Mouse (Mus musculus): ENCODE measurements at regions not wholly inside any gene's neighbourhood (a gene's known extent, or its start where the extent isn't known, plus 50 kb on each side); places are given as distances from the start of the nearest gene placed in this dataset.

DNA sequence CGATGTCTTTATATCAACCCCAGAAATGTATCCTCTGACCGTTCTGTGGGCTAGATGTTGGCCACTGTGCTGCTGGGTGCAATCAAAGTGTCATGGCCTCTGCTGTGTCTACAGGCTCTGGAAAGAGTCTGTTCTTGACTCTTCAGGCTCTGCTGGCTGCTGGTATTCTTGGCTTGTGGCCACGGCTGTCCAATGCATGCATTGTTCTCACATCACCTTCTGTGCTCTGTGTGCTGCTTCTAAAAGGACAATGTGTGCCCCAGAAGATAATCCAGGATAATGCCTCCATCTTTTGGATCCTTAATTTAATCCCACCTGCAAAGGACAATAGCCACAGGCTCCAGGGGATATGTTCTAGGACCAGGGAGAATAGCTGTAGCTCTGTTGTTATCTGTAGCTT lies 77.5 kb upstream of the Dapl1 start:
- peak; percentile 44 for DNase-seq (ENCODE audit: low spot score)

- no peak for DNase-seq (ENCODE audit: low spot score)
Observed at GRCm38 (mm10) chr2:59407512-59407988, 76.9 kb upstream of the Dapl1 start.

DNA sequence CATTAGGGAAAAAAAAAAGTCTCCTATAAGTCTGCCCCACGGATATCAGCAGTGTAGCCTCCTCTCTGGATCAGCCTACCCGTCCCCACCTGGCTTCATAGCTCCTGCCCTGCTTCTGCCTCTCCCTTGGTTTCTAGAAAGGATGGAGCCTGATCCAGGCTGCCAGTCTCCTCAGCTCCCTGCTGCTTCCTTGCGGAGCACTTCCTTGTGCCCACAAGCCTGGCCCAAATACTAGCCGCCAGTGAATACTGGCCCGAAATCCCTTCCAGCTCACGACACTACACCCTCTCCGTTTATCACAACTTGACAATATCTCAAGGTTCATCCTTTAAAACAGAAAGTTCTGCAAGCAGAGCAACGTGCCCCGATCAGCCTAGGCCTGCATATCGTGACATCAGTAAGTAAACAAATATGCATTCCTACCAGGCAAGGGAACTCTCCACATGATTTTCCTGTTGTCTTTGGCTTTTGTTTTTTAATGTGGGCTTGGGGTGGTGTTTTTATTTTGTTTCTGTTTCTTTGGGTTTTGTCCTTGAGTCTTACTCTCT lies 76.3 kb upstream of the Dapl1 start:
- DNase-seq (ENCODE audit: low spot score): no peak

DNA sequence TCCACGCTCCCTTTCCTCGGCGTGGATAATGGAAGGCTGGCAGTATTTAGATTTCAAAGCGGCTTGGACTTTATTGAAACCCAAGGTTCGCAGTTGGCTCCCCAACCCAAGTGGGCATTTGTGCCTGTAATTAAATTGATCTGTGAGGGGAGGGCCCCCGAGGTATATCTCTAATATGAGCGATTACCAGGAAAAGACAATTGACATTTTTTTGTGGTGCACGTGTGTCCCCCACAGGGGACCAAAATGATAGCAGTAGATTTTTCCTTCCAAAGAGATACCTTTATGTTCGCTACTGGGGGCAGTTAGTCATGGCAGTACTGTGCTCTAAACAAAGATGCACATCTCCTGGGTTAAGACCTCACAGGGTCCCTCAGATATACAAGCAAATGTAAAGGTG lies 69.8 kb upstream of the Dapl1 start:
- DNase-seq (ENCODE audit: low spot score): no peak

GRCm38 (mm10) chr2:59416491-59417195 lies 67.8 kb upstream of the Dapl1 start:
- DNase-seq (ENCODE audit: low spot score): no peak

GRCm38 (mm10) chr2:59417384-59417955 lies 67.0 kb upstream of the Dapl1 start:
- peak; percentile 48 for DNase-seq (ENCODE audit: low spot score)

DNA sequence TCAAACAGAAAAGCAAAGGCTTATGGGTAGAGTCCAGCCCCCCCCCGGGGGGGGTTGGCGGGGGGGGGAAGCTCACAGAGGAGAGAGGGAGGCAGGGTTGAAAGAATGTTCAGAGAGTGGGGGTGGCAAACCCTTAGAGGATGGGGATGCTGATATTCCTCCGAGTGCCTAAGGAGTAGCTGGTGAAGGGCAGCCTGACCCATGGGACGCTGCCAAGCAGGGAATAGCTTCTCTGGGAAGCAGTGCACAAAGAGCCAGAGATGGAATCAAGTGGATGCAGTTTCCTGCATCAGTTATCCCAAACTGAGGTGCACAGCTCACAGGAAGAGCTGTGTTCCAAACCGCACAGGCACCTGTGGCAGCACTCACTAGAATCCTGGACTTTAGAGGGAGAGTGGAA lies 64.0 kb upstream of the Dapl1 start:
- no peak for DNase-seq (ENCODE audit: low spot score)

DNA sequence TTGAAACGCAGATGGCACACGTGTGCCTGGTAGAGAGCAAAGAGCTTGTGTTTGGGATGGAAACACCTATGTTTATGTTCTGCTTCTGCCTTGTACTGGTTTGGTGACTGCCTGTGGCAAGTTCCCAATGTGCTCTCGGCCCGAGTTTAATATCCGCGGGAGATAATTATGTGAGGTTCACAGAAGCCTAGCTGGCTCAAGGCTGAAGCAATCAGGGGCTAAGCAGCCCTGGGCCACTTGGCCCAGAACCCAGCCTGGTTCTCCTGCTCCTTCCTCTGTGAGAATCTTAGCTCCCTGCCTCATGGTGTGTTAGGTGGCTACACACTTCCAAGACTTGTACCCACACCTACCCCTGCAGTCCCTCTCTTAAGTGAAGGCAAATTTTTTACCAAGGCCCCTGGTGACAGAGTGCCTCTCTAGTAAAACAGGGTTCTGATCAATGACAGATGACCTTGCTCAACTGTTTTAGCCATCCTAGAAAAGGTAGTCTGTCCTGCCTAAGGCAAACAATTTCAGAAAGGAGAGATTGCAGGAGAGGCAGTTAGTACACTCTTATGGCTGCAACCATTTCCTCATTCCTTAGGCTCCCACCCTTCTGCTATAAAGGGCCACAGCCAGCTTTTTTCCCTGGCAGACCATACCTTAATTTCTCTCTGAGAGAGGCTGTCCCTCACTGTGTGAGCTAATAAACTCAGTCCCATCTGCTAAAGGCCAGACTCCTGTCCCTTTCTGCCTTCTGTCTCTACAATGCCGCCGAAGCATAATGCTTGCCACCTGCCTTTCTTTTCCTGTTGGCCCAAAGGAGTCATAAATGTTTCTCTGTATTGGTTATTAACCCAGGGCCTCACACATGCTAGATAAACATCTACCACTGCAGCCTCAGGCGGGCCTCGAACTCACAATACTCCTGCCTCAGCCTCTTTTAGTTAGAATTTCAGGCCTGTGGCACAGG lies 61.9 kb upstream of the Dapl1 start:
- no peak for DNase-seq (ENCODE audit: low spot score)

DNA sequence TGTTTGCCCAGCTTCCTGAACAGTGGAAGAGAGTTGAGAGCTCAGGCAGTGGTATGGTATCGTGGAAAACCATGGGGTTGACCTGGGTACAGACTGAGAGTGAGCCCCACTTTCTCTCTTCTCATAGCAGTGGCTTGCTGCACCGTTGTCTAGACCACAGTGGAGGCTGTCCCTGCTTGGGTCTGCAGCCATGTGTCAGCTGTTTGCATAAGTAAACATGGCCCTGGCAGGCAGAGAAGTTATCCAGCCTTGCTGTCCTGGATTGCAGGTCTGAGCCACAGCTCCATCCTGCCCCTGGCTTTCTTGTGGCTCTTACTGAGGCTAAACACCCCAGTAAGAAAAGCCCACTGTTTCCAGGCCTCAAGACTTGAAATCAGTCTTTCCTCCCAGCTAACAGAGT lies 60.2 kb upstream of the Dapl1 start:
- no peak for DNase-seq (ENCODE audit: low spot score)

- DNase-seq (ENCODE audit: low spot score): peak; percentile 67
Observed at GRCm38 (mm10) chr2:59424729-59425128, 59.7 kb upstream of the Dapl1 start.

- DNase-seq (ENCODE audit: low spot score): no peak
Observed at GRCm38 (mm10) chr2:59425876-59426275, 58.6 kb upstream of the Dapl1 start.

DNA sequence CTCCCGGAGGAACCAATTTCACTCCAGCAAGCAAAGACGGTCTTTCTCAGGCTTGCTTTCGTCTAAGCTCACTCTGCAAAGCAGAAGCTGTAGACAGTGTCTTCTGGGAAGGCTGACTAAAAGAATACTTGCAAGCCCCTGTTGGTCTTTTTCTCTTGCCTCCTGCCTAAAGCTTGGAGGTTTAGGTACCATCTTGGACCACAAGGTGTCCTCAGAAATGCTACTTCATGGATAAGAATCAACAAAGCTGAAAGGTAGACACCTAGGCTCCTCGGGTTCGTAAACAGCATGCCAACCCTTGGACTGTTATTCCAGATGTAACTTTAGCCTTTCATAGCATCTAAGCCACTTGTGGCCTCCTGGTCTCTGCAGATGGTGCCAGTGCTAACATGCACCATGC lies 53.0 kb upstream of the Dapl1 start:
- DNase-seq (ENCODE audit: low spot score): no peak

GRCm38 (mm10) chr2:59431867-59432266 lies 52.6 kb upstream of the Dapl1 start:
- DNase-seq (ENCODE audit: low spot score): no peak
